Mouse (Mus musculus) heart, embryonic 11.5 days (tissue): Measurements from ENCODE around the gene 2310022B05Rik. TPM values are rescaled to one million over a fixed set of nuclear protein-coding genes. Genes with fewer than 3 reads are reported as not detected.

Source experiments
- ATAC-seq: fragments of 200-750 bp; cut with Nextera tagmentation; replicated peaks from 2 replicates; pipeline ENCODE4 v1.8.0; 2017; ENCODE audit warnings: moderate library complexity; ENCODE audit not compliant: insufficient number of reproducible peaks, low FRiP score, low TSS enrichment
- H3K27ac ChIP-seq: fragments of 300-500 bp; sonication (generic); 2 replicates; pipeline ENCODE4 v1.5.1; 2014; ENCODE audit warnings: mild to moderate bottlenecking, low read depth, low read length
- H3K27me3 ChIP-seq: fragments of 300-500 bp; sonication (generic); 2 replicates; pipeline ENCODE4 v1.6.1; 2014; ENCODE audit warnings: mild to moderate bottlenecking, low read length, mixed read lengths; ENCODE audit not compliant: control insufficient read depth, insufficient read depth
- H3K36me3 ChIP-seq: fragments of 300-500 bp; sonication (generic); 2 replicates; pipeline ENCODE4 v1.6.1; 2014; ENCODE audit warnings: mild to moderate bottlenecking, low read length, moderate library complexity, mixed read lengths; ENCODE audit not compliant: control insufficient read depth, insufficient read depth
- H3K4me1 ChIP-seq: fragments of 300-500 bp; sonication (generic); 2 replicates; pipeline ENCODE4 v1.6.1; 2014; ENCODE audit warnings: low read length; ENCODE audit not compliant: control insufficient read depth, insufficient read depth
- H3K4me2 ChIP-seq: fragments of 300-500 bp; sonication (generic); 2 replicates; pipeline ENCODE4 v1.6.1; 2014; ENCODE audit warnings: mild to moderate bottlenecking, moderate library complexity
- H3K4me3 ChIP-seq: fragments of 300-500 bp; sonication (generic); 2 replicates; pipeline ENCODE4 v1.5.1; 2014; ENCODE audit warnings: low read depth, low read length
- H3K9ac ChIP-seq: fragments of 300-500 bp; sonication (generic); 2 replicates; pipeline ENCODE4 v1.6.1; 2014; ENCODE audit warnings: mild to moderate bottlenecking, low read depth, low read length, moderate library complexity
- H3K9me3 ChIP-seq: fragments of 300-500 bp; sonication (generic); replicated peaks from 2 replicates; pipeline ENCODE4 v1.6.1; 2016; ENCODE audit warnings: low read length; ENCODE audit not compliant: control insufficient read depth
- whole genome bisulfite sequencing: fragments of 180-500 bp; shearing (Covaris S2); extraction: QIAGEN DNeasy Blood & Tissue Kit; methylation state at CpG from one replicate; pipeline ENCODE4 v1.1.7; 2014; ENCODE audit not compliant: insufficient replicate concordance; 5-methylcytosine and 5-hydroxymethylcytosine counted together
- polyA plus RNA-seq: library from polyadenylated mRNA; unstranded; fragments of >200 nt; fragmentation: Nextera tagmentation; extraction: Ambion mirVana; gene quantifications from 2 replicates; pipeline ENCODE4 v1.2.1, GENCODE M21; 2014

2310022B05Rik gene
- 38.4 and 42.9 TPM in 2 replicates for polyA plus RNA-seq

DNA sequence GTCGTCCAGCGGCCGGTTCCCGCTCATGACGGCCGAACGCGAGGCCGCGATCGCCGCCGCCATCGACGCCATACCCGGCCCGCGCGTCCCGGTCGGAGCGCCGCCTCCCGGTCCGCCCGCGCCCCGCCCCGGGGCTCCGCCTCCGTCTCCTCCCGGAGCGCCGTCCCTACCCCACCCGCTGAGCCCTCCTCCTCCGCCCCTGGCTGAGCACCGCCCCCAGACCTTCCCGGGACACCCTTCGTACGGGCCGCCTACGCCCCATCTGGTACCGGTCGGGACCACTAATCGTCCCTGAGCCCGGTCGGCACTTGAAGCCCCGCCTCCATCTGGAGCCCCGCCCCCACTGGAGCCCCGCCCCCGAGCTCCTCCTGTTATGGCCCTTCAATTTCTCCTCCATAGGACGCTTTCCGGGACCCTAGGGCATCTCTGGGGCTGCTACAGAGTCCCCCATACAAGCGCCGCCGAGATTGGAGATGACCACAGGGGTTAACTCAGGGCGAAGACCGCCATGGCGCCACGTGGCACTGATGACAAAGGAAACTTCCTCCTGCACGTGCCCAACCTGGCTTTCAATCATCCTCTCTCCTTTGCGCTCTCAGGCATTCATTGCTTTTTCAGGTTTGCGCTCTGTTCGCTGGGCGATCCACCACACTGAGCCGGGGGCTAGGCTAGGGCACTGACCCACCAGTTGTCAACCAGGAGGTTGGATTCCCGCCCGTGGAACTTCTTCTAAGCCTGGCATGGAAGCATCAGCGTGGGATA, at the start of gene 2310022B05Rik:
Gene 2310022B05Rik, minus strand, starts transcription at position 258 of the 762 bp plus-strand sequence.
- peak within 1 kb of the TSS; percentile 92 for H3K27ac ChIP-seq
- ATAC-seq: peak; percentile 89
- no peaks in the 10 kb centered on the region for H3K27me3 ChIP-seq
- H3K9ac ChIP-seq: peak within 1 kb of the TSS; percentile 97
- peaks cover 34% of the 10 kb centered on the region for H3K4me1 ChIP-seq
- WGBS: 2% methylated on average over 58 of the region's 69 CpGs
- peak within 1 kb of the TSS; percentile 94 for H3K4me3 ChIP-seq
- H3K4me2 ChIP-seq: peak within 1 kb of the TSS; percentile 65
- H3K36me3 ChIP-seq: no peaks in the 10 kb centered on the region
- no peaks in the 10 kb centered on the region for H3K9me3 ChIP-seq

- Histone ChIP-seq H3K36me3 (peaks cover 16% of the 10 kb centered on the region), H3K4me1 (no peaks in the 10 kb centered on the region), H3K9ac (no peak overlapping the region), H3K4me2 (no peak overlapping the region), H3K4me3 (no peak overlapping the region), H3K9me3 (no peaks in the 10 kb centered on the region), H3K27me3 (no peaks in the 10 kb centered on the region), H3K27ac (no peak overlapping the region)
- 93% methylated on average over 8 of the region's 8 CpGs for WGBS
- no peak for ATAC-seq
Measured at GRCm38 (mm10) chr8:124705823-124706222, 42.7 kb upstream of the 2310022B05Rik start.

GRCm38 (mm10) chr8:124704376-124704775, 41.2 kb upstream of the 2310022B05Rik start:
- no peaks in the 10 kb centered on the region for H3K4me1 ChIP-seq
- no peak for ATAC-seq
- H3K27me3 ChIP-seq: no peaks in the 10 kb centered on the region
- 84% methylated on average over 4 of the region's 4 CpGs for WGBS
- H3K4me3 ChIP-seq: no peak overlapping the region
- H3K9me3 ChIP-seq: no peaks in the 10 kb centered on the region
- no peak overlapping the region for H3K9ac ChIP-seq
- peaks cover 17% of the 10 kb centered on the region for H3K36me3 ChIP-seq
- no peak overlapping the region for H3K27ac ChIP-seq
- H3K4me2 ChIP-seq: no peak overlapping the region

- Histone ChIP-seq H3K4me3 (no peak overlapping the region), H3K9ac (no peak overlapping the region), H3K27ac (no peak overlapping the region), H3K4me2 (no peak overlapping the region), H3K27me3 (no peaks in the 10 kb centered on the region), H3K36me3 (peaks cover 13% of the 10 kb centered on the region), H3K9me3 (no peaks in the 10 kb centered on the region), H3K4me1 (no peaks in the 10 kb centered on the region)
- 70% methylated on average over 4 of the region's 4 CpGs for WGBS
- ATAC-seq: no peak
Measured at GRCm38 (mm10) chr8:124703526-124703925, 40.4 kb upstream of the 2310022B05Rik start.

DNA sequence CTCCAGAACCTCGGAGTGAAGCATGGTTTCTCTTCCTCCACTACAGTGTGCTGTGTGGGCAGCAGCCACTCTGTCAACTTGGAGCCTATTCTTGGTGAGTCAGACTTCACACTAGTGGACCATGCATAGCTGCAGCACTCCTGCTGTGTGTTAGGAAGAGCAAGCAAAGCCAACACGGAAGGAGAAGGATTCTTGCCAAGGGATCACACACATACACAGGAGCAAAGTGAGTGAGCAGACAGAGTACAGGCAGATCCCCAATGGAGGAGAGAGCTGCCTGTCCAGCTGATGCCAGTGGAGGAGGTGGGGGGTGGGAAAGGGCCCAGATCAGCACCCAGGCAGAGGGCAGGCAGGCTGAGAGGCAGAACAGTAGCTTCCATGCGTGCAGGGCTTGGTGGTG, 39.0 kb upstream of the 2310022B05Rik start:
- no peak for ATAC-seq
- H3K27ac ChIP-seq: no peak overlapping the region
- H3K4me1 ChIP-seq: no peaks in the 10 kb centered on the region
- H3K9me3 ChIP-seq: no peaks in the 10 kb centered on the region
- no peak overlapping the region for H3K4me3 ChIP-seq
- H3K4me2 ChIP-seq: no peak overlapping the region
- H3K9ac ChIP-seq: no peak overlapping the region
- H3K27me3 ChIP-seq: no peaks in the 10 kb centered on the region
- WGBS: 85% methylated on average over 3 of the region's 3 CpGs
- H3K36me3 ChIP-seq: peaks cover 13% of the 10 kb centered on the region

DNA sequence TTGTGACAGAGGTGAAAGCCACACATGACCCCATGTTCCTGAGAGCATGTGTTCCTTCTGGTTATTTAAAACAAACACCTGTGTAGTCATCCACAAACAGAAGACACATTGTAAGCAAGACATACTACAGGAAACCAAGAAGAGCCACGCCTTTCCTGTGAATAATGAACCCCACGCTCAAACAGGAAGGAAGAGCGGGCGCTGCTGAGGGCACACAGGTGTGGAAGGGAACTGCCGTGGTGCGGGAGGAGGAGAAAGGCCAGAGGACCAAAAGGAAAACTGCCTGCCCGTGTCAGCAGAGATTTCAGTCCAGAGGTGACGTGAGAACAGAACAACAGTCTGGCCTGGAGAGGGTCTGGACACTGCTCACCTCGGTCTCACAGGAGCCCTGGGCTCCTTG, 37.9 kb upstream of the 2310022B05Rik start:
- no peaks in the 10 kb centered on the region for H3K4me1 ChIP-seq
- H3K27ac ChIP-seq: no peak overlapping the region
- no peaks in the 10 kb centered on the region for H3K9me3 ChIP-seq
- peaks cover 10% of the 10 kb centered on the region for H3K36me3 ChIP-seq
- H3K9ac ChIP-seq: no peak overlapping the region
- no peaks in the 10 kb centered on the region for H3K27me3 ChIP-seq
- 76% methylated on average over 9 of the region's 9 CpGs for WGBS
- no peak for ATAC-seq
- no peak overlapping the region for H3K4me2 ChIP-seq
- H3K4me3 ChIP-seq: no peak overlapping the region

DNA sequence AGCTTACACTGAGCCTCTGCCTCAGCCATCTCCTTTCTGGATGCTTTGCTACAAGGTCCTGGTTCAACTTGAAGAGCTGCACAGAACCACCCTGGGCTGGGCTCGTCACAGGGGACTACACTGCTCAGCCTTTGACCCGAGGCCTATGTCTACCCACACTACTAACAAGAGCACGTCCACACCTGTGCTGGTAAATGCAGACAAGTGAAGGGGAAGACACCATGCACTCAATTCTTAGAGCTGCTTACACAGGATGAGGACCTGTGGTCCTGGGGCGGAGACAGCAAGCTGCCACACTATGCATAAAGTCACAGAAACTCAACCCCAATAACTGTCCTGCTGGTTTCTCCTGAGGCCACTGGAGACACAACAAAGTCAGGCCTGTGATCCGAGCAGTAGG, 37.1 kb upstream of the 2310022B05Rik start:
- ATAC-seq: no peak
- Histone ChIP-seq H3K36me3 (0 out of 2 replicates have a peak, but pooled peaks cover 7% of the 10 kb centered on the region), H3K27ac (no peak overlapping the region)

DNA sequence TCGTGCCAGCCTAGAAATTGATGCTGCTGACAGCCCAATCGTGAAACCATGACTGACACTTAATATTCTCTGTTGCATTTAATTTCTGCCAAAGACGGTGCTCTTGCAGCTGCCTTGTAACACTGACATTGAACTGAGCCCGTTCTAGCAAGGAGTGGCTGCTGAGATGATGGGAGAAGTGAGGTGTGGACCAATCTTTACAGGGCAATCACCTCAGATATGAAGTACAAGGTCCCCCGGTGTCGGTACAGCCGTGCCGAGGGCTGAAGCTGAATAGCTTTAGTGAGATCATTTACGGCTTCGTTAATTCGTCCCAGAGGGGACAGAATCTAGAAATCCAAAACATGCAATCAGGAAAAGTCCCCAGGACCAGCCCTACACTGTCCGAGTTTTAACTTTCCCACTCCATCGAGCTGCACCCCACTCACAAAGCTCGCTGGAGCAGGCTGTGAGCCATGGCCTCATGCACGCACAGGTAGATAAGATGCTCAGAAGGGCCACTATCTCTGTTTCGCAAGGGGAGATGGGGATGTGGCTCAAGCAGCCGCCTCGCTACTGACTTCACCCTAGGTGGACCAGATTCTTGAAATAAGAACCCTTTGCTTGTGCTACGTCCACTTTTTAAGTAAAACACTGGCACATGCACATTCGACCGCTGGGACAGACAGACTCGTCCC, 32.4 kb upstream of the 2310022B05Rik start:
- Histone ChIP-seq H3K27ac (no peak overlapping the region), H3K9ac (no peak overlapping the region), H3K27me3 (no peaks in the 10 kb centered on the region), H3K36me3 (peaks cover 5% of the 10 kb centered on the region; the same call in 1 of the 2 replicates), H3K4me3 (no peak overlapping the region), H3K4me2 (no peak overlapping the region), H3K4me1 (no peaks in the 10 kb centered on the region), H3K9me3 (no peaks in the 10 kb centered on the region)
- ATAC-seq: no peak
- 91% methylated on average over 22 of the region's 22 CpGs for WGBS

More for the DNA sequence above, 37.1 kb upstream of the 2310022B05Rik start:
- 85% methylated on average over 5 of the region's 5 CpGs for WGBS
- H3K9me3 ChIP-seq: no peaks in the 10 kb centered on the region
- H3K4me2 ChIP-seq: no peak overlapping the region
- H3K9ac ChIP-seq: no peak overlapping the region
- no peak overlapping the region for H3K4me3 ChIP-seq
- H3K4me1 ChIP-seq: no peaks in the 10 kb centered on the region
- H3K27me3 ChIP-seq: no peaks in the 10 kb centered on the region
